Mouse (Mus musculus) B cell, adult 67 days (primary cell): ENCODE data around the gene Gm13305. TPM values are rescaled to one million over a fixed set of nuclear protein-coding genes. Genes with fewer than 3 reads are reported as not detected.

Experiments used
- total RNA-seq, 2 experiments: library from RNA; stranded (reverse); gene quantifications; 4 replicates each; pipeline ENCODE4 v1.2.4; 2023

Gene Gm13305
- not detected for total RNA-seq

DNA sequence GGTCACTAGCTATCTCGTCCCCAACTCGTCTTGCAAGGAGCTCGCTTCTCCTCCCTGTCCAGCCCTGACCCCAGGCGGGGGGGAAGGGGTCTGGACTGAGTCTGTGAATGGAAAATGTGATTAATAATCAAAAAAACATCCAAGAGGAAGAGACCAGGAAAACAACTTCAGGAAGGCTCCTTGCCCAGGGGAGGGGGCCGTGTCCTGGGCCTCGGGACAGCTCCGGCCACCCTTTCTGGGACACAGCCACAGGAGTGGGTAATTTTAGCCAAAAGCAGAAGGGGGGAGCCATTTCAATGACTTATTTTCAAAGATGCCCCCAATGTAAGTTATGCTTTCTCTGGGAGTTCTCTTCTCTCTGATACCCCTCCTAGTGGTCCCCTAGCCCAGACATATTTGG lies at the start of gene Gm13305:
Gene Gm13305, minus strand, starts transcription at position 101 of the 400 bp plus-strand sequence.

DNA sequence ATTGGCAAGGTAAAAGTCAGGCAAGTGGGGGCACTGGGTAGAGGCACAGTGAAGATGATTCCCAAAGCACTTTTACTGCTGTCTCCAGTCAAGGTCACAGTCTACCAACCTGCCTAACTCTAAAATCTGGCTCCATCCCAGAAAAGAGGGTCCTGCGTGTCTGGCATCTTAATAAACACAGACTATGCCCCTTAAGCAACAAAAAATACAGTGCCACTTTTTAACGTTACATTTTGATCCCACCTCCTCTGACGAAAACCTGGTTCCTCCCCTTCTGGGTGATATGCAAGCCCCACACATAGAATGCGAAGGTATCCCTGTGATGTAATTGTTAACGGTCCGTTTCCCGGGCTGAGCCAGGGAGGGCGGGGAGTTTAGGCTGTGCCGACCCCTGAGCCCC lies 15.3 kb downstream of the Gm13305 start, which contains the start of gene Gm13306:
Gene Gm13306, plus strand, starts transcription at position 301 of the 400 bp plus-strand sequence.

DNA sequence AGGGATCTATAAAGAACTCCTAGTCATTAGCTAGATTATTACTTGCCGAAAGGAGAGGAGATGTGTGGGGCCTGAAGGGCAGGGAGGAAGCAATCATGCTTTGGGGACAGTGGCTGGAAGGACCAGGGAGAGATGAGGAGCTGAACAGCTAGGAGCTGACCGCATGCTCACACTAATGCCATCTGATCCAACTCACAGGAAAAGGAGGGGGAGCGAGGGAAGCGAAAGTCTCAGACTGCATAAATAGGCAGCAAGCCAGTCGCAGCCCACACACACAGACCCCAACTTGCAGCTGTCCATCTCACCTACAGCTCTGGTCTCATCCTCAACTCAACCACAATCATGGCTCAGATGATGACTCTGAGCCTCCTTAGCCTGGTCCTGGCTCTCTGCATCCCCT lies 53.9 kb downstream of the Gm13305 start, which contains the start of gene Gm13304:
Gene Gm13304, plus strand, starts transcription at position 301 of the 400 bp plus-strand sequence.

Other genes starting within 250 kb of the Gm13305 start
- gene Gm20878, start 227.0 kb downstream of the Gm13305 start, total RNA-seq: 1 to 10 TPM; 1.8 to 4.2 TPM
- gene Fam205a4, start 202.5 kb downstream of the Gm13305 start, total RNA-seq: not detected
- not detected for gene Gm21093, start 133.9 kb downstream of the Gm13305 start, total RNA-seq
- gene Gm3893, start 77.4 kb downstream of the Gm13305 start, total RNA-seq: not detected
- not detected for gene Gm13304, start 53.8 kb downstream of the Gm13305 start, total RNA-seq
- gene Gm13306, start 15.2 kb downstream of the Gm13305 start, total RNA-seq: not detected
- not detected for gene Gm10600, start 72.0 kb upstream of the Gm13305 start, total RNA-seq
- not detected for gene Ccl21b, start 87.2 kb upstream of the Gm13305 start, total RNA-seq
- not detected for gene Gm21953, start 125.7 kb upstream of the Gm13305 start, total RNA-seq
- gene Fam205a3, start 149.7 kb upstream of the Gm13305 start, total RNA-seq: not detected